Mouse (Mus musculus) embryonic fibroblast, embryonic 13.5 days (primary cell): ENCODE data around the gene Mmp11. TPM values are rescaled to one million over a fixed set of nuclear protein-coding genes. Genes with fewer than 3 reads are reported as not detected.

Experiments used
- H3K27ac ChIP-seq: 2 replicates; pipeline ENCODE4 v1.5.1; 2012; ENCODE audit warnings: low read length, control low read depth, inconsistent platforms; ENCODE audit not compliant: insufficient read depth
- H3K4me1 ChIP-seq: 2 replicates; pipeline ENCODE4 v1.6.1; 2011; ENCODE audit warnings: low read length; ENCODE audit not compliant: control insufficient read depth, insufficient read depth
- H3K4me3 ChIP-seq: 2 replicates; pipeline ENCODE4 v1.5.1; 2011; ENCODE audit warnings: mild to moderate bottlenecking, control low read depth, low read length; ENCODE audit not compliant: insufficient read depth
- CTCF ChIP-seq: IDR thresholded peaks from 2 replicates; pipeline ENCODE4 v1.5.1; 2011; ENCODE audit warnings: mild to moderate bottlenecking, control low read depth, low read length, moderate library complexity, borderline replicate concordance; ENCODE audit not compliant: insufficient read depth
- POLR2A ChIP-seq: IDR thresholded peaks from 2 replicates; pipeline ENCODE4 v1.6.1; 2011; ENCODE audit warnings: low read depth, mild to moderate bottlenecking, control low read depth, low read length, moderate library complexity
- polyA plus RNA-seq: library from polyadenylated mRNA; stranded (reverse); fragments of >200 nt; gene quantifications from 2 replicates; pipeline ENCODE4 v1.2.4, GENCODE M21; 2011; ENCODE audit warnings: low read depth; ENCODE audit not compliant: missing spikeins, insufficient read length

Gene Mmp11
- polyA plus RNA-seq, 1 experiment, result 71.0 TPM

- no peak overlapping the region for H3K4me3 ChIP-seq
- TF ChIP-seq CTCF (no peak), POLR2A (no peak)
- no peaks in the 10 kb centered on the region for H3K4me1 ChIP-seq
- no peak overlapping the region for H3K27ac ChIP-seq
These were observed 13.1 kb upstream of the Mmp11 start for GRCm38 (mm10) chr10:75949053-75950045.

GRCm38 (mm10) chr10:75948079-75948478 is 11.8 kb upstream of the Mmp11 start:
- Histone ChIP-seq H3K27ac (no peak overlapping the region), H3K4me1 (no peaks in the 10 kb centered on the region; the same call in 1 of the 2 replicates), H3K4me3 (no peak overlapping the region)
- TF ChIP-seq POLR2A, result no peak
- TF ChIP-seq CTCF, result no peak

GRCm38 (mm10) chr10:75945896-75946295 is 9.6 kb upstream of the Mmp11 start:
- TF ChIP-seq POLR2A, result no peak
- no peak for TF ChIP-seq CTCF
- Histone ChIP-seq H3K4me3 (no peak overlapping the region), H3K4me1 (no peaks in the 10 kb centered on the region; the same call in 1 of the 2 replicates), H3K27ac (no peak overlapping the region)

DNA sequence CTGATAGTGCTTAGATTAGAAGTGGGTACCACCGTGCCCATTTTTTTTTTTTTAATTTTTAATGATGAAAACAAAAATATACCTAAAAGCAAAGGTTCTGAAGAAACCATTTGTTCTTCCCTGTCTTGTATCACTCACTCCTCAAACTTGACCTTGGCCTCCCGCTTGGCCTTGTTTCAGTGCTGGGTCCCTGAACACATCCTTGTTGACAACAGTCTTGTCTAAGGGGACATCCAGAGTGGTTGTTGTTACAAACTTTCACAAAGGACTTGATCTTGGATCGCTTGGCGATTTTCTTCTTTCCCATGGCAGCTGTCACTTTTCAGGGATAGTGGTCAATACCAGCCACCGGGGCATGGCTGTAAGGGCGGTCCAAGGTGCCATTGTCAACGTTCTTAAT is 8.9 kb upstream of the Mmp11 start:
- H3K27ac ChIP-seq, result no peak overlapping the region
- H3K4me1 ChIP-seq, result no peaks in the 10 kb centered on the region; the same call in 1 of the 2 replicates
- TF ChIP-seq CTCF (no peak), POLR2A (no peak)
- H3K4me3 ChIP-seq, result no peak overlapping the region

GRCm38 (mm10) chr10:75944066-75944772 is 7.9 kb upstream of the Mmp11 start:
- Histone ChIP-seq H3K4me1 (no peaks in the 10 kb centered on the region; the same call in 1 of the 2 replicates), H3K4me3 (no peak overlapping the region), H3K27ac (peak overlapping the region; percentile 84)
- no peak for TF ChIP-seq POLR2A
- TF ChIP-seq CTCF, result no peak

GRCm38 (mm10) chr10:75942736-75943477 is 6.6 kb upstream of the Mmp11 start, which contains the start of gene Vpreb3:
TSS of gene Vpreb3 (plus strand) at chr10:75943057.
- H3K4me1 ChIP-seq, result no peaks in the 10 kb centered on the region; the same call in 1 of the 2 replicates
- H3K4me3 ChIP-seq, result no peak within 1 kb of the TSS
- peak within 1 kb of the TSS; percentile 84 for H3K27ac ChIP-seq
- TF ChIP-seq CTCF (no peak), POLR2A (no peak)

DNA sequence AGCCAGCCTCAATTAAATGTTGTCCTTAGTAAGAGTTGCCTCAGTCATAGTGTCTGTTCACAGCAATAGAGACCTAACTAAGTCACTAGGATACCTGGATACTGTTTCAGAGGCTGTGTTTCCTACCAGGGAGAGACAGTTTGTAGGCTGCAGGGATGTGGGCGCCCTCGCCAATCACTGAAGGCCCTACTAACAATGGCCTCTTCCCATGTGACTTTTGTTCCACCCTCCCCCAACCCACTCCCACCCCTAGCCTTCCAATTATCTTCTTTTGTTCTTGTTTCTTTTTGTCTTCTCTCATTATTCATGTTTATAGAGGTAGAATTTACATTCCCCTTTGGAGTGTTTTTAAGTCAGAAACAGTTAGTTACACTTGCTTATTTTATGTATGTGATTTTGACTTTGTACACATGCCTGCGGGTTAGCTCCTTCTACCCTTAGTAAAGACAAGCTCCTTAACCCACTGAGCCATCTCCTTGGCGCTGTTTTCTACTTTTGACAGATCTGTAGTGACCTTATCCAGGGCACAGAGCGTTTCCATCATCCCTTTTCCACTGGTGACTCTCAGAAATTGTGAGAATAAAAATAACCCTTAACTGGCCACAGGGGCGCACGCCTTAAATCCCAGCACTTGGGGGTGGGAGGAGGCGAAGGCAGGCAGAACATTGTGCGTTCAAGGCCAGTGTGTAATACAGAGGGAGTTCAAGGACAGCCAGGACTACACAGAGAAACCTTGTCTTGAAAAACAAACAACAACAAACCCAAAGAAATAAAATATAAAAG is 4.9 kb upstream of the Mmp11 start:
- TF ChIP-seq CTCF (no peak), POLR2A (no peak)
- Histone ChIP-seq H3K4me3 (no peak overlapping the region), H3K4me1 (no peaks in the 10 kb centered on the region; the same call in 1 of the 2 replicates), H3K27ac (no peak overlapping the region)

- H3K4me1 ChIP-seq, result no peaks in the 10 kb centered on the region; the same call in 1 of the 2 replicates
- TF ChIP-seq POLR2A (no peak), CTCF (no peak)
- H3K27ac ChIP-seq, result no peak within 1 kb of the TSS
- no peak within 1 kb of the TSS for H3K4me3 ChIP-seq
These were observed 4.2 kb upstream of the Mmp11 start, which contains the start of gene Gm867 for GRCm38 (mm10) chr10:75940520-75940919. TSS of gene Gm867 (minus strand) at chr10:75940672.

- Histone ChIP-seq H3K4me1 (peaks cover 3% of the 10 kb centered on the region), H3K4me3 (no peak overlapping the region), H3K27ac (no peak overlapping the region)
- TF ChIP-seq POLR2A (no peak), CTCF (no peak)
These were observed 3.4 kb upstream of the Mmp11 start for GRCm38 (mm10) chr10:75939481-75940234.
